Mouse (Mus musculus) heart, postnatal 0 days (tissue): ENCODE data around the gene Prcp.

Experiments
- CTCF ChIP-seq: IDR thresholded peaks from 2 replicates; pipeline ENCODE4 v1.5.1; 2016; ENCODE audit warnings: antibody characterized with exemption, control low read depth, low read depth
- EP300 ChIP-seq: IDR thresholded peaks from 2 replicates; pipeline ENCODE4 v1.6.1; 2016; ENCODE audit warnings: antibody characterized with exemption, low read depth

- TF ChIP-seq EP300 (peak; percentile 45; the same call in 1 of the 2 replicates), CTCF (no peak)
Measured at GRCm38 (mm10) chr7:92883850-92884716, 9.8 kb downstream of the Prcp start.
